Mouse (Mus musculus): ENCODE results near the gene Lipm. TPM values are rescaled to one million over a fixed set of nuclear protein-coding genes. Genes with fewer than 3 reads are reported as not detected.

The Lipm gene
- polyA plus RNA-seq (2012; rRNA removed): not detected in 2 replicates

- DNase-seq (ENCODE audit: extremely low spot score in 1 of 2, low spot score in 1 of 2): no peak
Observed at GRCm38 (mm10) chr19:34100633-34101032, at the start of gene Lipm. Gene Lipm (plus strand): TSS chr19:34100933.

- peak in 1 of 2 experiments; percentile 35 for DNase-seq (ENCODE audit: extremely low spot score in 1 of 2, low spot score in 1 of 2)
Observed at GRCm38 (mm10) chr19:34051502-34051901, 49.2 kb upstream of the Lipm start.

GRCm38 (mm10) chr19:34063547-34063946 is 37.2 kb upstream of the Lipm start:
- no peak for DNase-seq (ENCODE audit: extremely low spot score in 1 of 2, low spot score in 1 of 2)

GRCm38 (mm10) chr19:34064059-34064458 is 36.7 kb upstream of the Lipm start:
- DNase-seq (ENCODE audit: extremely low spot score in 1 of 2, low spot score in 1 of 2): peak in 1 of 2 experiments; percentile 34

GRCm38 (mm10) chr19:34066779-34067472 is 33.8 kb upstream of the Lipm start, which contains the start of gene Lipn:
Gene Lipn (plus strand): TSS chr19:34067358.
- DNase-seq (ENCODE audit: extremely low spot score in 1 of 2, low spot score in 1 of 2): no peak

- no peak for DNase-seq (ENCODE audit: extremely low spot score in 1 of 2, low spot score in 1 of 2)
Observed at GRCm38 (mm10) chr19:34074239-34074638, 26.5 kb upstream of the Lipm start.

- no peak for DNase-seq (ENCODE audit: extremely low spot score in 1 of 2, low spot score in 1 of 2)
Observed at GRCm38 (mm10) chr19:34078130-34078529, 22.6 kb upstream of the Lipm start.

GRCm38 (mm10) chr19:34089011-34089680 is 11.6 kb upstream of the Lipm start:
- DNase-seq (ENCODE audit: extremely low spot score in 1 of 2, low spot score in 1 of 2): no peak

GRCm38 (mm10) chr19:34095381-34095780 is 5.4 kb upstream of the Lipm start:
- no peak for DNase-seq (ENCODE audit: extremely low spot score in 1 of 2, low spot score in 1 of 2)

GRCm38 (mm10) chr19:34096228-34096627 is 4.5 kb upstream of the Lipm start:
- DNase-seq (ENCODE audit: extremely low spot score in 1 of 2, low spot score in 1 of 2): no peak

GRCm38 (mm10) chr19:34101888-34102287 is 1.2 kb downstream of the Lipm start:
- DNase-seq (ENCODE audit: extremely low spot score in 1 of 2, low spot score in 1 of 2): no peak

GRCm38 (mm10) chr19:34104841-34105240 is 4.1 kb downstream of the Lipm start:
- DNase-seq (ENCODE audit: extremely low spot score in 1 of 2, low spot score in 1 of 2): no peak

GRCm38 (mm10) chr19:34119102-34119501 is 18.4 kb downstream of the Lipm start:
- no peak for DNase-seq (ENCODE audit: extremely low spot score in 1 of 2, low spot score in 1 of 2)

GRCm38 (mm10) chr19:34119653-34120052 is 18.9 kb downstream of the Lipm start:
- DNase-seq (ENCODE audit: extremely low spot score in 1 of 2, low spot score in 1 of 2): no peak

GRCm38 (mm10) chr19:34120107-34120731 is 19.5 kb downstream of the Lipm start:
- no peak for DNase-seq (ENCODE audit: extremely low spot score in 1 of 2, low spot score in 1 of 2)

GRCm38 (mm10) chr19:34138720-34139430 is 38.1 kb downstream of the Lipm start:
- no peak for DNase-seq (ENCODE audit: extremely low spot score in 1 of 2, low spot score in 1 of 2)

- DNase-seq (ENCODE audit: extremely low spot score in 1 of 2, low spot score in 1 of 2): no peak
Observed at GRCm38 (mm10) chr19:34139431-34140046, 38.8 kb downstream of the Lipm start.

- DNase-seq (ENCODE audit: extremely low spot score in 1 of 2, low spot score in 1 of 2): no peak
Observed at GRCm38 (mm10) chr19:34148421-34148820, 47.7 kb downstream of the Lipm start.

GRCm38 (mm10) chr19:34151909-34152308 is 51.2 kb downstream of the Lipm start:
- peak in 1 of 2 experiments; percentile 62 for DNase-seq (ENCODE audit: extremely low spot score in 1 of 2, low spot score in 1 of 2)

Measured in frontal cortex, adult 2 months (tissue).